Mouse (Mus musculus) thymus, adult 2 months (tissue): Measurements from ENCODE around the gene Map4k5. TPM values are rescaled to one million over a fixed set of nuclear protein-coding genes. Genes with fewer than 3 reads are reported as not detected.

ENCODE experiments used
- DNase-seq: peaks from one replicate; pipeline ENCODE4 v3.0.0; 2021
- H3K27ac ChIP-seq: fragments of 200-500 bp; 2 replicates; pipeline ENCODE4 v1.5.1; 2012; ENCODE audit warnings: low read length, control low read depth; ENCODE audit not compliant: control insufficient read depth, insufficient read depth
- H3K27me3 ChIP-seq: fragments of 200-500 bp; 2 replicates; pipeline ENCODE4 v1.6.1; 2012; ENCODE audit warnings: mild to moderate bottlenecking, low read length, moderate library complexity, mixed read lengths; ENCODE audit not compliant: control insufficient read depth, insufficient read depth
- H3K36me3 ChIP-seq: fragments of 200-500 bp; 2 replicates; pipeline ENCODE4 v1.6.1; 2012; ENCODE audit warnings: mild to moderate bottlenecking, low read length, moderate library complexity; ENCODE audit not compliant: control insufficient read depth, insufficient read depth
- H3K4me1 ChIP-seq: fragments of 200-500 bp; replicated peaks from 2 replicates; pipeline ENCODE4 v1.6.1; 2012; ENCODE audit warnings: low read length; ENCODE audit not compliant: control insufficient read depth, insufficient read depth
- H3K4me3 ChIP-seq: fragments of 200-500 bp; 2 replicates; pipeline ENCODE4 v1.5.1; 2012; ENCODE audit warnings: mild to moderate bottlenecking, low read length, control low read depth, moderate library complexity; ENCODE audit not compliant: control insufficient read depth, insufficient read depth
- CTCF ChIP-seq: fragments of 200-500 bp; IDR thresholded peaks from 2 replicates; pipeline ENCODE4 v1.5.1; 2012; ENCODE audit warnings: mild to moderate bottlenecking, control low read depth, low read length, moderate library complexity, borderline replicate concordance; ENCODE audit not compliant: control insufficient read depth, poor library complexity, insufficient read depth; ENCODE audit errors: extremely low read depth
- POLR2A ChIP-seq: fragments of 200-500 bp; IDR thresholded peaks from 2 replicates; pipeline ENCODE4 v1.6.1; 2012; ENCODE audit warnings: mild to moderate bottlenecking, low read length, control low read depth, moderate library complexity; ENCODE audit not compliant: control insufficient read depth, poor library complexity, insufficient read depth; ENCODE audit errors: extremely low read depth
- WGBS: fragments of 180-500 bp; shearing (Covaris S2); methylation state at CpG from one replicate; pipeline ENCODE4 v1.1.7; 2018; 5-methylcytosine and 5-hydroxymethylcytosine counted together
- polyA plus RNA-seq: library from polyadenylated mRNA; depleted of rRNA; stranded (reverse); fragments of >200 nt; gene quantifications from 2 replicates; pipeline ENCODE4 v1.2.3, GENCODE M21; 2012; rRNA removed

Gene Map4k5
- polyA plus RNA-seq: 11.3 and 17.1 TPM in 2 replicates

GRCm38 (mm10) chr12:69892371-69893251 is at the start of gene Map4k5, which contains the start of gene Atl1:
Gene Map4k5, minus strand, starts transcription at chr12:69893200.
Gene Atl1, plus strand, starts transcription at chr12:69892614.
- H3K4me3 ChIP-seq: peak within 1 kb of the TSS; percentile 80
- H3K27me3 ChIP-seq: no peaks in the 10 kb centered on the region; the same call in 1 of the 2 replicates
- no peak within 1 kb of the TSS for H3K27ac ChIP-seq
- TF ChIP-seq CTCF (peak; percentile 95), POLR2A (peak; percentile 48; the same call in 1 of the 2 replicates)
- no peaks in the 10 kb centered on the region for H3K36me3 ChIP-seq
- peaks cover 10% of the 10 kb centered on the region for H3K4me1 ChIP-seq
- under 1% methylated on average over 118 of the region's 118 CpGs for WGBS
- peak; percentile 77 for DNase-seq

- no peak for DNase-seq
- H3K4me3 ChIP-seq: no peak overlapping the region
- no peaks in the 10 kb centered on the region for H3K36me3 ChIP-seq
- TF ChIP-seq POLR2A (no peak), CTCF (no peak)
- no peak overlapping the region for H3K27ac ChIP-seq
- WGBS: 87% methylated on average over 1 of the region's 1 CpGs
- no peaks in the 10 kb centered on the region for H3K4me1 ChIP-seq
- H3K27me3 ChIP-seq: no peaks in the 10 kb centered on the region
Measured at GRCm38 (mm10) chr12:69941655-69942329, 48.8 kb upstream of the Map4k5 start.

- Histone ChIP-seq H3K36me3 (no peaks in the 10 kb centered on the region), H3K27me3 (no peaks in the 10 kb centered on the region), H3K4me1 (no peaks in the 10 kb centered on the region), H3K27ac (no peak overlapping the region), H3K4me3 (no peak overlapping the region)
- TF ChIP-seq POLR2A: no peak
- TF ChIP-seq CTCF: no peak
- DNase-seq: peak; percentile 9
- 89% methylated on average over 2 of the region's 2 CpGs for WGBS
Measured at GRCm38 (mm10) chr12:69939291-69939690, 46.3 kb upstream of the Map4k5 start.

GRCm38 (mm10) chr12:69937731-69938130 is 44.7 kb upstream of the Map4k5 start:
- no peaks in the 10 kb centered on the region for H3K4me1 ChIP-seq
- no peaks in the 10 kb centered on the region for H3K27me3 ChIP-seq
- H3K27ac ChIP-seq: no peak overlapping the region
- no peak for TF ChIP-seq CTCF
- 85% methylated on average over 5 of the region's 5 CpGs for WGBS
- H3K36me3 ChIP-seq: no peaks in the 10 kb centered on the region
- no peak for DNase-seq
- no peak overlapping the region for H3K4me3 ChIP-seq

GRCm38 (mm10) chr12:69926716-69927115 is 33.7 kb upstream of the Map4k5 start:
- TF ChIP-seq CTCF: no peak
- no peak for TF ChIP-seq POLR2A
- Histone ChIP-seq H3K27me3 (no peaks in the 10 kb centered on the region), H3K4me1 (no peaks in the 10 kb centered on the region), H3K4me3 (no peak overlapping the region), H3K36me3 (no peaks in the 10 kb centered on the region), H3K27ac (no peak overlapping the region)
- DNase-seq: no peak
- 80% methylated on average over 7 of the region's 7 CpGs for WGBS

- no peak overlapping the region for H3K4me3 ChIP-seq
- H3K27ac ChIP-seq: no peak overlapping the region
- TF ChIP-seq POLR2A (no peak), CTCF (no peak)
- no peaks in the 10 kb centered on the region for H3K27me3 ChIP-seq
- WGBS: 17% methylated on average over 5 of the region's 5 CpGs
- no peaks in the 10 kb centered on the region for H3K4me1 ChIP-seq
- peak; percentile 41 for DNase-seq
- no peaks in the 10 kb centered on the region for H3K36me3 ChIP-seq
Measured at GRCm38 (mm10) chr12:69924012-69924411, 31.0 kb upstream of the Map4k5 start.
